Mouse (Mus musculus): ENCODE data around the gene Ugt2b34.
"Not testable (repeated sequence)": the region's sequence is repeated elsewhere in the genome, so short reads cannot be mapped to it uniquely, and the experiment has no call there.

Ugt2b34 gene

DNA sequence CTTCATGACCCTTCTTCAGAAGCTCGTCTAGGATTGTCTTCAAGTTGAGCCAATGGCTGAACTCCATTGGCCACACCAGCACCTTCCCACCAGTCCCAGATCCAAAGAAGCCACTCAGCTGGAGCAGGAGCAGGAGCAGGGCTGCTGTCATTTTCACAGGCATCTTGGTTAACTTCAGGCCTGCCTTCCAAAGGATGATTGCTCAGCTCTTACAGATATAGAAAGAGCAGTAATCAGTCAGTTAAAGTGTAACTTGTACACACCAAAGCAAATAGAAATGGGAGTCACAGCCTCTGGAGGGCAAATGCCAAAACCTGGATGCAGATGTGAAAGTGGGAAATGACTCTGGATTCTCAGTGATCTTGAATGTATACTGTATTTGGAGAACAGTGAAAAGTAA, at the start of gene Ugt2b34:
Gene Ugt2b34, minus strand, starts transcription at position 180 of the 400 bp plus-strand sequence.
- no peak for DNase-seq

DNA sequence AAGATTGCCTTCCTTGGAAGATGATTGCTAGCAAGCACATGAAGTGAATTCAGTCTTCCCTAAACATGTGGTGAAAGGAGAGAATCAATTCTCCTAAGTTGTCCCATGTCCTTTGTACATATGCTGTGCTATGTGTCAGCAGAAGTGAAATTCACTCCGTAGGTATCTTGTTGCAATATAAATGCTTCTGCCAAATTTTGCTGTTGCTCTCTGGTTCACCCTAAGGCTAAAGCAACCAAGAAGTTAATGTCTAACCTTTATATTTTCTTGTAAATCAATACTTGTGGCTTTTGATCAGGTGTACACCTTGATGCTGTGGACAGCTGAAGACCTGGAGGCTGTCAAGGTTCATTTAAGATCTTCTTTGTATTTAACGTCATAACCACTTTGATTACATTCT, 35.4 kb upstream of the Ugt2b34 start:
- DNase-seq, result no peak

DNA sequence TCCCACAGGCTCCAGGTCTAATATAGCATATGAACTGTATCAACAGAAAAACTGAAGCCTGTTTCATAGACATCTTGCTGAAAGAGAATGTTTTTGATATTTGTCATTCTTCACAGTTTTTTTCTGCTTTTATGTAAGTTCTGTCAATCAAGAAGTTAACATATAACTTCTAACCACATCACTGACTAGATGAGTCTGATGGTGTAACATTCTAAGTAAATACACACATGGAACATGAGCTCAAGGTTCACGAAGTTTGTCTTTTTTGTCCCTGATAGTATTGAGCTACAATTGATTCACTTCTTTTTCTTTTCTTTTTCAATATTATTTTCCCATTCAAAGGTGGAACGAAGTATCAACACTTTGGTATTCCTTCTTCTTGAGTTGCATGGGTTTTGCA, 19.7 kb upstream of the Ugt2b34 start, which contains the start of gene Ugt2b1:
Gene Ugt2b1, minus strand, starts transcription at position 105 of the 400 bp plus-strand sequence.
- no peak for DNase-seq

DNA sequence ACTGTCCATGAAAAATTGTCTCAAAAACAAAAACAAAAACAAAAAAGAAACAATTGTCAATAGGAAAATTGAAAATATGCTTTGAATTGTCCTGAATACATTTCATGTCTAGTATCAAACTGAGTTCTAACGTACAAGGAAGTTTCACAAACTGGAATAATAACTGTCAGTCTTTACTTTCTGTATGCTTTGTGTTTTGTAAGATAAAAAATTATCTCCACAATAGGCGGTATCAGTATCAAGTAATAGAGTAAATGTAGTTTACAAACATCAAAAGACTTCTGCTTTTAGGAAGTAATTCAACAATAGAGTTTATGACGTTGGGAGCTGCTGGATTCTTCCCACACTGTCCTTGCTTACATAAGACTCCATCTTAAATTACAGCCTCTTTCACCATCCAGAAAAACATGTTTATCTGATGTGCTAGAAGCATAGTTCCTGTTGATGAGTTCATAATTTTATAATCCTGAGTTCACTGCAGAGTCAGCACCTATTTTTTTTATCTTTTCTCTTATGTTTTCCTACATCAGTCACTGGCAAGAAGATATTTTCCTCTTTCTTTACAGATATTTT, 14.0 kb upstream of the Ugt2b34 start:
- DNase-seq, result no peak

DNA sequence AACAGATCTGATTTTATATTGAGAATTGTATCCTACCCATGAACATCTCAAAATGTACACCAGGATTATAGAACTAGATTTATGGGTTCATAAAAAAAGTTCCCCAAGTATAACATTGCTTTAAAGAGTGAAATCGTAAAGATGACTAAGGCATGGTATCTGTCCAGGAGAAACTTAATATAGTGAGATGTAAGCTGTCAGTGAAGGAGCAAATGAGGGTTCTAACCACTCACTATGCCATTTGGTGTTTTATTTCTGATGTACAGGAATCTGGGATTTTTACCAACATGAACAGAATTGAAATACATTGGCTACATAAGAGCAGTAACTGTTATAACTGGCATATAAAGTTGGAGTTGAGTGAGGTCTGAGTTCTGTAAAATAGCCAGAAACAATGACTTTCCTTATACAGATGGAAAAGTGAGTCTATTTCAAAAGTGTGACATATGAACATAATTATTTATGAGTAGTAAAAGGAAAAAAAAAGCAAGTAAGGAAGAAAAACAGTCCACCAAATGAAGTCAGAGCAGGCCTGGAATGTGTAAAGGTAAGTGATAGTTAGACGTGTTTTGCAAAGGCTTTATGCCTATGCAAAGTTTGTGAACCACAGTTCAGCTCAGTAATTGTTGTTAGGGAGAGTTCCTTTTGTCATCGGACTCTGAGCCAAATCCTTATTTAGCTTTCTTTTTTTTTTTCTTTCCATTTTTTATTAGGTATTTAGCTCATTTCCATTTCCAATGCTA, 4.8 kb upstream of the Ugt2b34 start:
- no peak for DNase-seq

GRCm38 (mm10) chr5:86910770-86911169, 4.0 kb upstream of the Ugt2b34 start:
- DNase-seq, result no peak

GRCm38 (mm10) chr5:86889933-86890332, 16.8 kb downstream of the Ugt2b34 start:
- no peak for DNase-seq

DNA sequence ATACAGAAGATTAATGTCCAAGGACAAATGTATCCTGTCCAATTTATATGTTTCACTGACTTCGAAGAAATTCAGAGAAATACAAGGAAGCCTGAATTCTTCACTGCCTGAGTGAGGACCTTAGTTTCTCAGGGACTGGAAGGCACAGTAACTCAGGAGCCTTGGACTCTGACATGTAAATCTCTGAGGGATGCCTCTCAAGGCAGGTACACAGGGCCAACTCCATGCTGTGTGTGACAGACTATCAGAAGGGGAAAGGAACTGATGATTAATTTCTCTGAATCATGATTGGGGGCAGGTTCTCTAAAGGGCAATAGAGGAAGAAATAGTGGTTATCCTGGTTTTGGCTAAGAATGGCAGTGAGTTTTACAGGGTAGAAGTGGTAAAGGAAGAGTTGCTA, 18.3 kb downstream of the Ugt2b34 start:
- no peak for DNase-seq

DNA sequence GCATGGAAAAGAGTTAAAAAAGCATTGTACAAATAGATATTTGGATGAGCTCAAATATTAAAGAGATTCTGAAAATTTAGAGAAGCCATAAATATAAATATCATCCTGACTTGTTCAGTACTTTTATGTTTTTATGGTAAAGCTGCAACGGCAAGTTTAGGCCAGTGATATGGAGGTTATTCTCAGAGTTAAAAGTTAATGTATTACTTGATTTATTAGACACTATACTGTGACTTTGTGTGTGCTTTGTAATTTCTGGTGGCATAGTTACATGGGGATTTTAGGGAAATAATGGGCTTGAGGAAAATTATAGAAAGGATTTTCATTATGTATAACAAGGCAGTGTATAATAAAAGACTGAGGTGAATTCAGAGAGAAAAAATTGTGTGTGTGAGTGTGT, 19.7 kb downstream of the Ugt2b34 start:
- no peak for DNase-seq

GRCm38 (mm10) chr5:86886620-86887019, 20.1 kb downstream of the Ugt2b34 start:
- no peak for DNase-seq

DNA sequence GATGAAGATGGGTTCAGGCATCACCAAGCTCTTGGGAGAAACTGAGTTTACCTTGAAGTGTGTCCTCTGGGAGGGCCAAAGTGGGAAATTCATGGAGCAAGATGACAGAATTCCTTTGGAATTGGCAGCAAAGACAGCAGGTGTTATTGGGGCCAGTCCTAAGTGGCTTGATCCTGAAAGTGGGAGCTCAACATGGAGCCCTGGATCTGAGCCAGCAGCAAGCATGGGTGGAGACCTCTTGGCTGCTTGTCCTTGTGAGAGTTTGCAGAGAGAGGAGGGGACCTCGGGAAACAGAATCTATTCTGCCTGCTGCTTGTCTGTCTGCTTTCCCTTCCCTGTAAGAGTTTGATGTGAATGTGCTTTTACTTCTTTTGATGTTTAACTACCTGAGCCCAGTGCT, 34.9 kb downstream of the Ugt2b34 start:
- no peak for DNase-seq

- DNase-seq, result no peak
Measured at GRCm38 (mm10) chr5:86858336-86858735, 48.4 kb downstream of the Ugt2b34 start.

DNA sequence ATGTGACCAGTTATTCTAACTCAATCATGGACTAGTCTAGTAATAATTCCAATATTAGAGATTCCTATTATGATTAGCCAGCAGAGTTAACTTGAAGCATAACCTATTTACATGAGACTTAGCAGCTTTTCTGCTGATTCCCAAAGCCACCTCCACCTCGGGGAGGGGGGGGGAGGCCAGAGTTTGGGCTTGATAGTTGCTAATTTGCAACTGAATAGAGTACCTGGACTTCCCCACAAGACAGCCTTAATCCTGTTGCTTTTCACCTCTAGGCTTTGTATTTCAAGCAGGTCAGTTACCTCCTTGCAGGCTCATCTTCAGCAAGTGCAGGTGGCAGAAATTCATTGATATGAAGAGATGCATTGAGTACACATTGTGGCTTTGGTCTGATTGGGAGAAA, 49.1 kb downstream of the Ugt2b34 start:
- no peak for DNase-seq

DNA sequence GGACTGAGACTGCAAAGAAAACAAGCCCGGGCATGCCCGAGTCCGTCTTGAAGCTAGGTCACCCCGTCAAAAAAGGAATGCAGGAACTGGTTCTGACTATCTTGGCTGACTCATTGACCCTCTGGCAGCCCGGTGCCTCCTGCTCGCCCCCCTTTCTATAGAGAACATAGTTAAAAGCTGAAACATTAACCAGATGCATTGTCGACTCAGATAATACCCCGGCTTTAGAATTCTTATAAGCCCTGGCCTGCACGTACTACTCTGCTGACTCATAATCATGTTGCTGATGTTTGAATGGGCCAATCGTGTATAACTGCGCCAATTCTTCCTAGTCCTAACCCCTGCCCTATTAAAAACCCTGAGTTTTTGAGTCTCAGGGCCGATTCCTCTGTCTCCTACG, 50.2 kb downstream of the Ugt2b34 start:
- not testable (repeated sequence) for DNase-seq

DNA sequence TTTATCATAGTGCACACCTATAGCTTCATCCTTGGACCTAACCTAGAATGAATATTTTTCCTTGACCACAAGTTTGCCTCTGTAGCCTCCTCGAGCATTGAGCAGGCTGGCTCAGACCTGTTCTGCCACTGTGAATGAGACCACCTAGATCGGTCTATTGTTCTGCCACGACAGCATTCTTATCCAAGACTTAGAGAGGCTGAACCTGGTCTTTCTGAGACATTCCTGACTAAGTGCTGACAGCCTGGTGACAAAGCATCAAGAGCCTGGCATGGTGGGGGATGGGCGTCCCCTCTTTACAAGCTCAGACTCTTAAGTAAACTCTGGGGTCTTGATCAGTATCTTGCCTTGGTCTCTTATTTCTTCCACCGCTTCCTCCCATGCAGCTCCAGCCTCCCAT, 55.1 kb downstream of the Ugt2b34 start:
- DNase-seq, result no peak

DNA sequence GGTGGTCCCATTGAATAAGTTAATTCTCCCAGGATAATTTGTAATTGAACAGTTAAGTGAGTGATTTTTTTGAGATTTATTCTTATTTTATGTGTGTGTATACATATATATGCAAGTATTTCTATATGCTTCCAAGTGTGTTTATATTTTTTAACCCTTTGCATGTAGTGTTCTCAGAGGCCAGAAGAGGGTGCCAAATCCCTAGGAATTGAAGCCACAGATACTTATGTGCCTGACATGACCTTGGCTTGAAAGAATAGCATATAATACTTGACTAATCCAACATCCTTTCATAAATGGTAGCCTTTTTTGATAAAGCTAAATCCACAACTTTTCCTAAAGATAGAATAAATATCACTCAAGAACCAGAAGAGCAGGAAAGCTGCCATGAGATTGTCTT, 56.6 kb downstream of the Ugt2b34 start:
- no peak for DNase-seq

DNA sequence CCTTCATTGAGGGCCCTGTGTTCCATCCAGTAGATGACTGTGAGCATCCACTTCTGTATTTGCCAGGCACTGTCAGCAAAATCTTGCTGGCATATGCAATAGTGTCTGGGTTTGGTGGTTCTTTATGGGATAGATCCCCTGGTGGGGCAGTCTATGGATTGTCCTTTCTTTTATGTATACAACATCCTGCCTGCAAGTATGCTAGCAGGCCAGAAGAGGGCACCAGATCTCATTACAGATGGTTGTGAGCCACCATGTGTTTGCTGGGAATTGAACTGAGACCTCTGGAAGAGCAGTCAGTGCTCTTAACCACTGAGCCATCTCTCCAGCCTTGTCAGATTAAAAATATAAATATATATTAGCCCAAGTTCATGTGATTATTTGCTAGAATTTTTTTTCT, 65.5 kb downstream of the Ugt2b34 start:
- not testable (repeated sequence) for DNase-seq

DNA sequence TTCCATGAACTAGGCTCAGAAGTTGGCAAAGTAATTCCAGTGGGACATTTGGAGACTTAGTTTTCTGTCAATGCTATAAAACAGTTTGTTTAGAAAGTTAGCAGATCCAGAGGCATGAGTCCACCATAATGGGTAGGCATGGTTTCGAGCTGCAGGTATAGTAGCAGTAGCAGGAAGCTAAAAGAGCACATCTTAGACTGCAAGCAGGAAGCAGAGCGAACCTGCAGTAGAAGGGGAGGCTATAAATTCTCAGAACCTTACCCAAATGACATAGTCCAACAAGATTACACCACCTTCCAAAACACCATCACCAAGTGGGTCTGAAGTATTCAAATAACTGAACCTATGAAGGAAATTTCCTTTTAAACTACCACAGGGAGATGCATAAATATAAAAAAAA, 66.5 kb downstream of the Ugt2b34 start:
- no peak for DNase-seq

Measured in layer of hippocampus, adult 9-11 months (tissue).